Mouse (Mus musculus) bone marrow, adult 2 months (tissue): ENCODE data around the gene Col5a1. TPM values are rescaled to one million over a fixed set of nuclear protein-coding genes. Genes with fewer than 3 reads are reported as not detected.

ENCODE experiments used
- H3K27ac ChIP-seq: fragments of 200-500 bp; 2 replicates; pipeline ENCODE4 v1.5.1; 2012; ENCODE audit warnings: low read depth, mild to moderate bottlenecking, control low read depth, inconsistent platforms, low read length; ENCODE audit not compliant: control insufficient read depth, poor library complexity, insufficient read depth
- H3K4me1 ChIP-seq: fragments of 200-500 bp; 2 replicates; pipeline ENCODE4 v1.6.1; 2011; ENCODE audit warnings: low read length; ENCODE audit not compliant: control insufficient read depth, insufficient read depth
- H3K4me3 ChIP-seq: fragments of 200-500 bp; replicated peaks from 2 replicates; pipeline ENCODE3; 2011; ENCODE audit warnings: mild to moderate bottlenecking, low read depth, low read length, control low read depth; ENCODE audit not compliant: control insufficient read depth
- CTCF ChIP-seq: fragments of 200-500 bp; IDR thresholded peaks from 2 replicates; pipeline ENCODE4 v1.5.1; 2011; ENCODE audit warnings: low read length, control low read depth; ENCODE audit not compliant: control insufficient read depth, insufficient read depth
- POLR2A ChIP-seq: fragments of 200-500 bp; IDR thresholded peaks from 2 replicates; pipeline ENCODE4 v1.6.1; 2011; ENCODE audit warnings: low read depth, mild to moderate bottlenecking, control low read depth, low read length, borderline replicate concordance; ENCODE audit not compliant: control insufficient read depth
- WGBS: fragments of 180-500 bp; shearing (Covaris S2); methylation state at CpG from one replicate; pipeline ENCODE4 v1.1.7; 2018; 5-methylcytosine and 5-hydroxymethylcytosine counted together
- polyA plus RNA-seq: library from polyadenylated mRNA; stranded (reverse); fragments of >200 nt; gene quantifications from 2 replicates; pipeline ENCODE4 v1.2.4, GENCODE M21; 2011; ENCODE audit warnings: low replicate concordance; ENCODE audit not compliant: missing spikeins, insufficient read depth, insufficient read length

The Col5a1 gene
- polyA plus RNA-seq, 1 experiment, result 7.3 TPM

DNA sequence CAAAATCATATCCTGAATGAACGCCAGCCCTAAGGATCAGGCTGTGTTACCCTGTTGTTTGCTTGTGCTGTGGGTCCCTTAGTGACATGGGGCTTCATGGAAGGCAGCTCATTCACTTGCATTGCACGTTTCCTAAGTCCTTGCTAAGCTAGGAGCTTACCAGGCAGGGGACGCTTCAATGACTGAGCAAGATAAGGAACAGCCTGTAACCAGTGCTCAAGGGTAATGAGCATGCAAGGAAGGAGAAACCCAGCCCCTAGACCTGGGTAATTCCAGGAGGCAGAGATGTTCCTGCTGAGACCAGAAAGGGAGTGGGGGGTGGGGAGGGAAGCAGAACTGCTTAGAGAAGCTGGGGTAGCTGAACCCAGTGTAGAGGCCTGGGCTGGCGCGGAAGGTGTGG is 107.2 kb downstream of the Col5a1 start:
- H3K4me1 ChIP-seq, result peaks cover 2% of the 10 kb centered on the region
- TF ChIP-seq POLR2A (no peak), CTCF (no peak)
- no peak overlapping the region for H3K4me3 ChIP-seq
- WGBS, result 82% methylated on average over 5 of the region's 5 CpGs
- no peak overlapping the region for H3K27ac ChIP-seq

DNA sequence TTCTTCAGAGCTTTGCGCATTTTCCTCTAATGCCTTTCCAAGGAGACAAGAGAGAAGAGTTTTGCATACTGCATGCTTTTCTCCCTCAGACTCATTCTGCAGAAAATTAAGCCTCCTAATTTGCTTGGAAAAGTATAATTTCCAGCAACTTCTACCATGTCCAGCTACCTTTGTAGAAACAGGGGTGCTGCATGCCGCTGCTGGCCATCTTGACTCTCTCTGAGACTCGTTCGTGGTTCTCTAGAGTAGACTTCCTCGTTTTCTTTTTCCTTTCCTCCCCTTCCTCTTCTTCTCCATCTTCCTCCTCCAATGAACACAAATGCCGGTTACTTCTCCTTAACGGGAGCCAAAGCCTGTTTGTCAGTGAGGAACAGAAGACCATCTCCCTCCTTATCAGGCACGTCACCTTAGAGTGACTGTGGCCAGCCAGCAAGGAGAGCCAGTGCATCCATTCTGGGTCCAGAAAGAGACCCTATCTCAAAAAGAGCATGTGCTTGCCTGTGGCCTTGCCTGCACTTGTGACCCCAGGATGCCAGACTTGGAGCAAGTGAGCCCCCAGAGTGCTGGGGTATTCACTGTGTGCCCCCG is 113.9 kb downstream of the Col5a1 start:
- TF ChIP-seq POLR2A, result no peak
- no peak for TF ChIP-seq CTCF
- H3K4me3 ChIP-seq, result peak overlapping the region; percentile 26
- WGBS, result 21% methylated on average over 9 of the region's 9 CpGs
- H3K4me1 ChIP-seq, result peaks cover 8% of the 10 kb centered on the region
- peak overlapping the region; percentile 86 for H3K27ac ChIP-seq

DNA sequence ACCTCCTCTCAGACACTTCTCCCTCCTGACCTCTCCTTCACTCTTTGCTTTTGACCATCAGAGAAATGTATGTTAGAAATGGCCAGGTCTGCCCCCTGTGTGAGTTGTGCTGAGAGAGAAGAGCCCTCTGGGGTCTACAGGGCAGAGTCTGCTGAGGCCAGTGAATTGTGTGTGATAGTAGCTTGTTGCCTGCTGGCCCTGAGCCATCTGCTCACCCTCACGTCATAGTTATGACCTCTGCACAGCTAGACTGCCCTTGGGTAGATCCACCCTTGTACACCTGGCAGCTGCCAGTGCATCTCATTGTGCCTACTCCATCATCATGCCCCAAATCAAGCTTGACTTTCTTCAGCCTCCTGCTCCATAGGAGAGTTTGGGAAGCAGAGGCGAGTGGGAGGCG is 114.4 kb downstream of the Col5a1 start:
- H3K4me1 ChIP-seq, result peaks cover 8% of the 10 kb centered on the region
- 67% methylated on average over 3 of the region's 3 CpGs for WGBS
- H3K4me3 ChIP-seq, result no peak overlapping the region
- peak overlapping the region; percentile 86 for H3K27ac ChIP-seq
- TF ChIP-seq CTCF, result no peak
- TF ChIP-seq POLR2A, result no peak

DNA sequence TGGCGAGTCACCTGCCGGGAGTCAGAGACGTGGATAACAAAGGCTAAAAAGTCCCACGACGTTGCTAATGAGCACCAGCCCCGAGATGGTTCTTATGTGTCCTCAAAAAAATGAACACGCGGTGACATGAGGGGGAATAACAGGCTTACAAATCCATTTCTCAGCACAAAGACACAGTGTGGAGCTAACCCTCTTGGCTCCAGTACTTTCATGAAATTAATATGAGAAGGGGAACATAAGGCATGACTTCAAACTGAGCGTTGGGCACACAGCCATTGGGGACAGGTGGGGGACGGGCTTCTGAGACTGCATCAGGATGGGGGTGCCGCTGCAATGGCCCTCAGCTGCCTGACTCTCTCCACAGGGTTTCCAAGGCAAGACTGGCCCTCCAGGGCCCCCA is 115.0 kb downstream of the Col5a1 start:
- 87% methylated on average over 11 of the region's 11 CpGs for WGBS
- H3K27ac ChIP-seq, result no peak overlapping the region
- no peak for TF ChIP-seq POLR2A
- peaks cover 8% of the 10 kb centered on the region for H3K4me1 ChIP-seq
- H3K4me3 ChIP-seq, result no peak overlapping the region

DNA sequence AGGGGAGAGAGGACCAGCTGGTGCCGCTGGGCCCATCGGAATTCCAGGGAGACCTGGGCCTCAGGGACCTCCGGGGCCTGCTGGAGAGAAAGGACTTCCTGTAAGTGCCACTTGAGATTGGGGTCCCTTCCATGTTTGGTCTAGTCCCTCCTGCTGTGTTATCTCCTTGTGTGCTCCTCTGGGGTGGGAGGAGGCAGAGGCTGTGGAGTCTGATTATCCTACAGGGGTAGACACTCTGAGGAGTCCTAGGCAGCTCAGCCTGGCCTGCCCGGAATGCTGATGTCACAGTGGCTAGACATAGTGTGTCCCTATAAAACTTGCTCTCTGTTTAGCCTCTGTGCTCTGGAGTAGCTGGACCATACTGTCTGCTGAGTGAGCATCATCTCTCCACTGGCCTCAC is 119.0 kb downstream of the Col5a1 start:
- Histone ChIP-seq H3K4me3 (no peak overlapping the region), H3K4me1 (peaks cover 7% of the 10 kb centered on the region)
- whole genome bisulfite sequencing, result 79% methylated on average over 4 of the region's 4 CpGs

DNA sequence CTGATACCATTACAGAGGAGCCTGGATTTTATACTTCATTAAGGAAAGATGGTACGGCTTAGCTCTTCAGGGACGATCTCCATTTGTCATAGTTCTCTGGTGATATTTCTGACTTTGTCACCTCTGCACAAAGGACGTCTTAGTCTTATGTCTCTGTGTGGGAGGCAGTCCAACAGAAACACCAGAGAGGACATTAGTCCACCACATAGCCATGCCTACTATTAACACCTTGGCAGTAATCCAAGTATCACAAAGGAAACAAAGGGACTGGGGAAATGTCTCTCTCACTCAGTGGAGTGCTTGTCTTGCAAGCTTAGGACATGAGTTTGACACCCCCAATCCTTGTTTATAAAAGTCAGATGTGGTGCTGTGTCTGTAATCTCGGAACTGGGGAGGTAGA is 122.0 kb downstream of the Col5a1 start:
- WGBS, result 79% methylated on average over 4 of the region's 4 CpGs
- no peak overlapping the region for H3K4me3 ChIP-seq
- TF ChIP-seq CTCF (no peak), POLR2A (no peak)
- H3K27ac ChIP-seq, result no peak overlapping the region
- no peaks in the 10 kb centered on the region; the same call in 1 of the 2 replicates for H3K4me1 ChIP-seq

More for the DNA sequence above, 119.0 kb downstream of the Col5a1 start:
- H3K27ac ChIP-seq, result peak overlapping the region; percentile 42
- TF ChIP-seq CTCF (no peak), POLR2A (no peak)

DNA sequence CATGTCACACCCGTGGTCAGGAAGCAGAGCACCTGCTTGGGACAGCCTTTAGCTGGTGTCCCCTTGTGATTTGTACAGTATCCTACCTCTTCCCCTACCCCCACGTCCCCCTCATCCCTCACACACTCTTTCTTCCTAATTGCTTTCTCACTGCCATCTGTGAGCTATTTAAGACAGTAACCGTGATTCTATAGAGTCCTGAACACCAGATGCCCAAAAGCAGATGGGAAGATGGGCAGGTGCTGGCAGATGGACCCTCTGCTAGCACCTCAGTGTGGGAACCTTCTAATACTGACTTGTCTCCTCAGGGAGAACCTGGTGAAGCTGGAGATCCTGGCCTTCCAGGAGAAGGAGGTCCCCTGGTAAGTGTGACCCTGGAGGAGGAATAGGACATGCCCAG is 126.1 kb downstream of the Col5a1 start:
- TF ChIP-seq CTCF (no peak), POLR2A (no peak)
- no peak overlapping the region for H3K4me3 ChIP-seq
- WGBS, result 70% methylated on average over 3 of the region's 3 CpGs
- H3K4me1 ChIP-seq, result no peaks in the 10 kb centered on the region
- H3K27ac ChIP-seq, result no peak overlapping the region

DNA sequence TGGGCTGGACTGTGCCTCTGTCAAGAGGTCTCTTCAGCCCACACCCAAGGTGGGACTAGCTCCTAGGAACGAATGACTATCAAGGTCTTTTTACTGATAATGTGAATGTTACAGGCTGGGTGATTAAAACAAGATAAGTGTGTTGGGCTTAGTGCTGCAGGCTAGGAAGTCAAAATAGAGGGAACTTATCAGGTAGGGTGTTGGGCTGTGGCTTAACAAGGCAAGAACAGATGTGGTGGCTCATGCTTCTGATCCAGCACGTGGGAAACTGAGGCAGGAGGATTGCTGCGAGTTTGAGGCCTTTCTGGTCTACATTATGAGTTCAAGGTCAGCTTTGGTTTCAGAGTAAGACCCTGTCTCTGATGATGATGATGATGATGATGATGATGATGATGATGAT is 128.6 kb downstream of the Col5a1 start:
- H3K4me3 ChIP-seq, result no peak overlapping the region
- WGBS, result 66% methylated on average over 3 of the region's 3 CpGs
- H3K27ac ChIP-seq, result no peak overlapping the region
- TF ChIP-seq POLR2A (no peak), CTCF (no peak)
- H3K4me1 ChIP-seq, result no peaks in the 10 kb centered on the region

DNA sequence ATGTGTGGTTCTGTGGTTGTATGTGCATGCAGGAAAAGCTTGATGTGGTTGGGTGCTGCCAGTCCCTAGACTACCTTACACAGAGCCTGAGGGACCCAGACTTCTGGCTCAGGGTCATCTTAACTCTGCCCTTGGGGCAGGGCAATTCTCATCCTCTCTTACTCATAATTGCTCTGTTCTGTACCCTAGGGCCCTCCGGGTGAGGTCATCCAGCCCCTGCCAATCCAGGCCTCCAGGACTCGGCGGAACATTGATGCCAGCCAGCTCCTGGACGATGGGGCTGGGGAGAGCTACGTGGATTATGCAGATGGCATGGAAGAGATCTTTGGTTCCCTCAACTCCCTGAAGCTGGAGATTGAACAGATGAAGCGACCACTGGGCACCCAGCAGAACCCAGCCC is 138.2 kb downstream of the Col5a1 start:
- Histone ChIP-seq H3K4me1 (no peaks in the 10 kb centered on the region), H3K27ac (no peak overlapping the region), H3K4me3 (no peak overlapping the region)
- WGBS, result 90% methylated on average over 6 of the region's 6 CpGs
- TF ChIP-seq CTCF (no peak), POLR2A (no peak)
